Mouse (Mus musculus) monocyte, adult 5-6 weeks (primary cell): ENCODE measurements around the gene Pde4d. TPM values are rescaled to one million over a fixed set of nuclear protein-coding genes. Genes with fewer than 3 reads are reported as not detected.

Experiments
- ATAC-seq: fragments of 153-309, 156-312 bp; replicated peaks from 2 replicates; pipeline ENCODE4 v1.8.0; 2017; ENCODE audit warnings: mild to moderate bottlenecking; ENCODE audit not compliant: low TSS enrichment, insufficient number of reproducible peaks, severe bottlenecking, poor library complexity, low FRiP score
- total RNA-seq: library from RNA; stranded (forward); fragments of 200-1000, 200-491, 200-594 nt; gene quantifications from 3 replicates; pipeline ENCODE4 v1.2.3, GENCODE M21; 2017

Gene Pde4d
- total RNA-seq, 1 experiment from 2014 or later: 3.4 TPM

DNA sequence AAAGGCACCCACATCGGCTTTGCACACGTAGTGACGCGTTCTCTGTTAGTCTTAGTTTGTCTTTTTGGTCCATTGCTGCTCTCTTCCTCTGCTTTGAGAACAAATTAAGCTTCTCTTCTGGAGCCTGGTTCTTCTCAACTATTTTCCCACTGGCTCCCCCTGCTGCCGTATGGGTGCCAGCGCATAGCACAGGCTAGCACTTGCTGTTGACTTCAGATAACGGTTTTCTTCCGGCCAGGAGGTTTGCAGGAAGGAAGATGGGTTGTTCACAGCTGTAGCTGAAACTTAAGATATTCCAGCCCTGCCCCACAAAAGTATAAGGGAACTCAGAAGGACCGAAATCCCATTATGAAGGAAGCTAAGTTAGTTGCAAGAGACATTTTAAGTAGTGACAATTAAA lies 1457.9 kb downstream of the Pde4d start:
- ATAC-seq: peak; percentile 53

DNA sequence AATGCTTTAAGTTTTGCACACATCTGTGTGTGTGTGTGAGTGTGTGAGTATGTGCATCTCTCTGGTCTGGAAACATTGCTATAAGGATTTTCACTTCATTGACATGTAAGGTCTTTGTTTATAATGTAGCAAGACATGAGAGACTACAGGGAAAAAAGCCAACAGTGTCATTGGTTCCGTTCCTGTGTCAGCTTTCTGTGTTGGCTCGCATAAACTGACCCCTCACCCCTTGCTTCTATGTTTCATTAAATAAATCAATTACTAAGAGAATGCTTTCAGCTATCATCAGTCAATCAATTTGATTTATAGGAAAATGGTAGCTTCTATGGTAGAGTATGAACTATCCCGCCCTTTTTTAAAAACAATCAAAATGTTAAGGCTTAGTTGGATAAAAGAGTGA lies 1458.6 kb downstream of the Pde4d start:
- ATAC-seq: no peak

DNA sequence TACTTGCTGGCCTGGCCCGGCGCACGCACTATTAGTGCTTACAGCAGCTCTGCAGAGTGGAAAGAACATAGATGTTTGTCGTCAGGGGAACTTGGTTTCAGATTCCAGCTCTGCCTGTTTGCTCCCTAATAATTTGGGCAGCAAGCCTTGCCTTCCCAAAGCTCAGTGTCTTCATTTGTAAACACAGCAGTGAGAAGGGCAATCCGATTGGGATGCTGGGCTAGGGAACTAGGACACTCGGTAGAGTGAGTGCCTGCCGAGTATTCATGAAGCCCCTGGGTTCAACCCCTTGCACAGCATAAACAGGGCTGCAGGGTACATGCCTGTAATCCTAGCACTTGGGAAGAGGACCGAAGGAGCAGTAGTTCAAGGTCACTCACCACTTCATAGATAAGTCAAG lies 1459.4 kb downstream of the Pde4d start:
- no peak for ATAC-seq

- no peak for ATAC-seq
These were observed 1461.2 kb downstream of the Pde4d start for GRCm38 (mm10) chr13:109910915-109911314.

GRCm38 (mm10) chr13:109912635-109913034 lies 1462.9 kb downstream of the Pde4d start:
- ATAC-seq: no peak

DNA sequence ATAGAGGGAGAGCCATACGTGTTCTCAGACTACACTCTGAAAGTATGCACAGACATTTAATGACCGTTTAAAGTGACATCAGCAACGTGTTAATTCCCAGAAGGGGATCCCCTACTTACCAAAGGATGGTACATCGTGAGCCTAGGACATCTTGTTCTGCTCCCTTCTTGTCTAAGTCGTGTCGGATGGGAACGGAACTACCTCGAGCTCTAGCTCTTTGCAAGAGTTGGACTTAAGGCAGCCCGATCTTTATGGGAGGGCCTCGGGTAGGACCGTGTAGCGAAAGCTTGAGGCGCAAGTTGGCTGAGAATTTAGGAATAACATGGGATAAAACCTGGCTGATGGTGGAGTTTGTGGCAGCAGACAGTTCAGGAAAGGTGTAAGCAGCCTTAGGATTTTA lies 1464.5 kb downstream of the Pde4d start:
- ATAC-seq: no peak

- ATAC-seq: 0 out of 2 replicates have a peak, but pooled peaks have one; percentile 10
These were observed 1465.1 kb downstream of the Pde4d start for GRCm38 (mm10) chr13:109914846-109915245.

- ATAC-seq: no peak
These were observed 1465.8 kb downstream of the Pde4d start for GRCm38 (mm10) chr13:109915501-109915900.

- no peak for ATAC-seq
These were observed 1466.2 kb downstream of the Pde4d start for GRCm38 (mm10) chr13:109915964-109916363.

DNA sequence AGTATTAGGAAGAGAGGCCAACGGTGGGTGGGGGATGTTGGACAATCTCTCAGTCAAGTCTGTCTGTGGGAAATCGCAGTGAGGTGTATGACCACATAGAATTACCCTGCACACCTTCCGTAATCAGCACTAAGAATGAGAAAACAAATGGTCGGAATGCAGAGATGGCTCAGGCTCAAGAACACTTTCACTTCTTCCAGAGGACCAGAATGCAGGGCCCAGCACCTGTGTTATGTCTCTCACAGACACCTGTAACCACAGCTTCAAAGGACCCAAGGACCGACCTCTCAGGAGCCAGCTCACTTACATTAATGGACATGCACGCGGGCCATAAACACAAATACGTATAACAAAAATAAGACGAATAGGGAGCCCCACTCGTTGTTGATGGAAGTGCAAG lies 1467.8 kb downstream of the Pde4d start:
- ATAC-seq: no peak

DNA sequence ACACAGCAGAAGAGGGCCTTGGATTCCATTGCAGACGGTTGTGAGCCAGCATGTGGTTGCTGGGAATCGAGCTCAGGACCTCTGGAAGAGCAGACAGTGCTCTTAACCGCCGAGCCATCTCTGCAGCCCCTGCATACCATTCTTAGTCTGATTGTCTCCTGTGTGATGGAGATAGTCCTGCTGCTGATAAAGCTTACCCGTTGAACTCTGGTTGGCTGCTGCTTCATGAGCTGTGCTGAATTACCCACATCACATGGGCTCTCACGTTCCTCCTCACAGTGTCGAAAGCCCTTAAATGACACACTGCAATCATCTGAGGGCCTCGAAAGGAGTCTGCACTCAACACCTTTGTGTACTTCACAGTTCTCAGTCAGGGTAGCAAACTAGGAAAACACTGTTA lies 1468.9 kb downstream of the Pde4d start:
- no peak for ATAC-seq

- ATAC-seq: no peak
These were observed 1470.5 kb downstream of the Pde4d start for GRCm38 (mm10) chr13:109920256-109920655.

DNA sequence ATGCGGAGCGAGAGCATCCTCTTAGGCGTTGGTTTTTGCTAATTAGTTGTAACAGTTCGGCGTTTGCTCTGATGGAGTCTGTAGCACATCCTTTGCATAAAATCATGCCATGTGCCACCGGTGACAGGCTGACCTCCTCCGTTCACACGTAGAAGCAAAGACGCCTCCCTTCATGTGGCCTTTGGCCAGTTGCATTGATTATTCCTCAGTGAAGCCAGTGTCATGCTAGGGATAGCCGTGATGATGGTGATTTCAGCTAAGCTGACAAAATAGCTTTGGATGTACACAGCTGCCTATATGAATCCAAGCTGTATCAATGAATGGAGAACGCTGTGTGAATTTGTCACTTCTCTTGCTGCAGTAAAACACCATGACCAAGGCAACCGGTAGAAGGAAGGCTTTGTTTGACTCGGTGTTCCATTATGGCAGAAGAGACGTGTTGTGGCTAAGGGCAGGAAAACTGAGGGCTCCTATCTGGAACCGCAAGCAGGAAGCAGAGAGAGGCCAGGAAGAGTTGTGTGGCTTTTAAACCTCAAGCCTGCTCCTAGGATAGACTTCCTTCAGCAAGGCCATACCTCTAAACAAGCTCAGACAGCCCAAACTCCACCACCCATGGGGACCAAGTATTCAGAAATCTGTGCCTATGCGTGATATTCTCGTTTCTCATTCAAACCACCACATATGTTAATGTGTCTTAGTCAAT lies 1471.7 kb downstream of the Pde4d start:
- ATAC-seq: no peak

GRCm38 (mm10) chr13:109922228-109922627 lies 1472.5 kb downstream of the Pde4d start:
- peak; percentile 65 for ATAC-seq

DNA sequence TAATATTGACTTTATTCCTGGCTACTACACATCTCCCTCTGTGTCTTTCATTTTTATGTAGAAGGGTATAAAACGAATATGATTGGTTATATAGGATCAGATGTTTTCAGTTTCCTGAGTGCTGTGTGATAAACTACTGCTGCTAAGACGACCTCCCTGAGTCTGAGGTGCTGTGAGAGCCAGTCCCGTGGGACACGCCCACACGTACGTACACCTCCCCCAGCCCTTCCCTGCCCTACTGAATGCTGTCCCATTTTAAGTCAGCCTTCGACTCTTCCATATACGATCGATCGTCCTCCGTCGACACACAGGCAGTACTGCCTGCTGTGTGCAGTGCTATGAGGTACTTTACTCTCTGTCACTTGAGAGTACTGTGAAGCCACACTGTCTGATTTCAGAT lies 1473.0 kb downstream of the Pde4d start:
- no peak for ATAC-seq

DNA sequence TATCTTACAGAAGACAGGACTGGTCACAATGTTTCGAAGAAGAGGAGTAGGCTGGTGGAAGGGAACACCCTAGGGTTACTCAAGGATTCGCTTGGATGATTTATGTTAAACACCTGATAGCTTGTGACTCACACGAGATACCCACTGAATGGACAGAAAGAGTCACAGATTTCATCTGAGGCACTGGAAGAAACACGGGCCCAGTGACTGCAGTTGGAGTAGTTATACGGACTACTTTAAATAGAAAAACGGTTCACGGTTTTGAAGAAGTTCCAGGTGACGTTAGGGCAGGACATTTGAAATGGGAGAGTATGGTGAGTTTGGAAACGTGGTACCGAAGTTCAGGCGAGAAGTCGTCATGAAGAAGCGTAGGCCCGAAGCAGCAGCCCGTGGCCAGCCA lies 1475.0 kb downstream of the Pde4d start:
- no peak for ATAC-seq

DNA sequence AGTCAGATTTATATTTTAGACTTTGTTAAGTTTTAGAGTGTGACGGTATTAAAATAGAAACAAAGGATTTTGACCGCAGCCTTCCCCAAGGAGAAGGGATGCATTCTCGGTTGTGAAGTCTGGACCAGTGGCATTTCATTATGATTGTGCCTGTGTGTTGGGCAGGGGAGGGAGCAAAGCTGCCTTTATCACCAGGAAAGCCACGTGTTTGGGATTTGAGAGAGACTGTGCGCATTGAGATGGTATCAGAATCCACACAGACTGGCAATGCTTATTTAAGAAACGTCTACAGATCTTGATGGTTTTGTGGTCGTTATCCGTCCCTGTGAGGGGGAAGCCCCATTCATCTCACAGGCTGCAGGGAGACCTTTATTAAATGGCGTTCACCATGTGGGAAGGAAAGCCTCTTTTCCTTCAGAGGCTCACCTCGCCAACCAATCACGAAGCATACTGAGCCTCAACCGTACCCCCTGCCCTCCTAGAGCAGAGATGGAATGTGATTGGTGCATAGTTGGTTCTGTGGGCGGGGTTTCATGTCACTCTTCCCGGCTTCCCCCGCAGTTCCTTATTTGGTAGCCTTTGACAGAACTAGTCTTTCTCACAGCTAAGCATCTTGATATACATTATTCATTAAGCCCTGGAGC lies 1476.7 kb downstream of the Pde4d start:
- ATAC-seq: peak; percentile 58; the same call in 1 of the 2 replicates

DNA sequence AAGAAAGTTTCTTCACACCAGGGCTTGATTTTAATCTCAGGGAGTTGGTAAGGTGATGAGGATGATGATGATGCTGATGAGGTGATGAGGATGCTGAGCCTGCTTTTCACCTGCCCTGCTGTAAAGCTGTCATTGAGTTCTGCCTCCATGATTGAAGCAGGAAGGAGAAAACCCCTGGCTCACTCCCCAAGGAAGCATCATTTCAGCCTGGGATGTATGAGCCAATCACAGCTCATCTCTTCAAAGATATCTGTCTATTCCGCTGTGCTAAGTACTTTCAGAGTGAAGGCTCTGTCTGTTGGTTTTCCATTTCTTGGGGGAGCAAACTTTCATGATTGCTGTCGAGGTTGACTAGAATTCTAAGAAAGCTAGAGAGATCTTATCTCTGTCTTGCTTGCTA lies 1478.0 kb downstream of the Pde4d start:
- ATAC-seq: no peak

- peak; percentile 28; the same call in 1 of the 2 replicates for ATAC-seq
These were observed 1482.9 kb downstream of the Pde4d start for GRCm38 (mm10) chr13:109932688-109933087.

- peak; percentile 59 for ATAC-seq
These were observed 1483.8 kb downstream of the Pde4d start for GRCm38 (mm10) chr13:109933554-109933953.
